Mouse (Mus musculus): ENCODE data around the gene Gtf3c4.

- TF ChIP-seq MAFK (IDR thresholded peaks at IDR 0.05; ENCODE audit: insufficient read depth, low read depth, low read length) (no peak), CHD2 (IDR thresholded peaks at IDR 0.05; ENCODE audit: low read depth, low read length) (no peak), ZC3H11A (IDR thresholded peaks at IDR 0.05; ENCODE audit: borderline replicate concordance, low read depth, low read length) (no peak), ZNF384 (IDR thresholded peaks at IDR 0.05; ENCODE audit: low read depth, low read length) (no peak)
Measured at GRCm38 (mm10) chr2:28808841-28809240, 31.3 kb downstream of the Gtf3c4 start.

Measured in ES-E14 (cell line).